Mouse (Mus musculus) heart, adult 8-10 months (tissue): ENCODE data around the gene Catspere2. TPM values are rescaled to one million over a fixed set of nuclear protein-coding genes. Genes with fewer than 3 reads are reported as not detected.

Experiments
- DNase-seq: peaks from one replicate; pipeline ENCODE4 v3.0.0; 2022; ENCODE audit warnings: low spot score
- total RNA-seq, 4 experiments: library from RNA; stranded (reverse); gene quantifications; 2 replicates each; pipeline ENCODE4 v1.2.4; 2022

Catspere2 gene
- total RNA-seq, 4 experiments from 2014 or later, result 0.11 to 0.28 (median 0.12) TPM; not detected in 1

DNA sequence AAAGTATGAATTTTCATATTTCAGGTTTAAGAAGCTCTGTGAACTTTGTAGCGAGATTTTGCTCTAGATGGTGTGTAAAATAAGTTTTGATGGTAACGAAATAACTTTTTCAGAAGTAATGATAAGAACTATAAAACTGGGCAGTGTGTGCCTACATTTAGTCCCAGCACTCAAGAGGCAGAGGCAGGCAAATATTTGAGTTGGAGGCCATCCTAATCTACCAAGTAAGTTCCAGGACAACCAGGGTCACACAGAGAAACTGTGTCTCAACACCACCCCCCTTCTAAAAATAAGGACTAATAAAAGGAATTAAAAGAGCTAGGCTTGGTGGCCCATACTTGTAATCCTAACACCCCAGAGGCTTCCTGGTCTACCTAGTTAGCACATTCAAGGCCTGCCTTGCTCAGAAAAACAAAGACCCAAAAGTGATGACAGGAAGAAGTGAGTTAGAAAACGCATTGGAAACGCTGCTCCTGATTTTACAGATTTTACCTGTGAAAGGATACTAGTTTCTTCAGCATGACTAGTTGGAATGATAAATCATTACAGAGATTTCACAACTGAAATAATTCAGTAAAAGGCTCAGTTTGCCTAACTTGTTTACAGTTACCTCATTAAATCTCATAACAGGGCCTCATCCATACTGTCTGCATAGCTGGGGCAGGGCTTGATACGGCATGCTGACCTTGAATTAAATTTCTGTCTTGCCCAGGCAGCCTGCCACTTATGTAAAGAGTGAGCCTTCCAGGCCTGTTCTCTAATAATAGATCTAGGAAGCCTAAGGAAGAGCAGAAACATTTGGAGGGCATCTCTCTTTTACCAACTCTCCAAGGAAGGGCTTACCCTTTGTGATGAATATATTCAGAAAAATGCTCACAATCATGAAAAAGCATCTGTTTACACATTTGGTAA is 236.2 kb downstream of the Catspere2 start:
- peak; percentile 48 for DNase-seq

Other genes with a start within 250 kb of the Catspere2 start
- 1 to 10 TPM; 6.7 to 7.4 (median 7.4) TPM for gene Adss, start 186.9 kb upstream of the Catspere2 start, total RNA-seq
- 10 to 100 TPM; 13.4 to 17.3 (median 16.6) TPM for gene Desi2, start 204.0 kb downstream of the Catspere2 start, total RNA-seq